In genomic region chr4:6596321-6596720, GRCm38 (mm10) we compare ENCODE assay signal across 15 mouse cellular contexts.
DNase-seq lines count a peak whose midpoint lies in the region.
"Had no signal": no experiment of that assay in that cellular context is flagged by ENCODE, and none has a peak within 500 bp of the region (broad histone marks: within the 10 kb centered on the region; RNA-seq: fewer than 3 reads in every experiment).

No protein-coding gene starts in this region.

- DNase-seq in adrenal gland, postnatal 14 days: peak; percentile 5
- DNase-seq in adrenal gland, postnatal 10 days: no peak
- DNase-seq in gastrocnemius, postnatal 25 days: peak; percentile 13
- DNase-seq in gastrocnemius, postnatal 10 days: no peak
- peak; percentile 43 for DNase-seq in fibroblast of lung, adult 2 months (ENCODE audit: low read depth)
- DNase-seq in cerebellum, adult 9-10 months: no peak
- DNase-seq: adrenal gland, postnatal 36 days; cerebellum, adult 18-20 months; cerebellum, adult 9-11 months; cerebellum, postnatal 25 days; heart, adult 2 months; heart, postnatal 14 days; heart, postnatal 4 days; kidney, adult 18-20 months; kidney, adult 9 months had no signal

Comparison
In these comparisons a context has a peak if more than half of its experiments do, and no peak if none do; other contexts are left out.
1. DNase-seq: peak in adrenal gland, postnatal 14 days (single experiment), gastrocnemius, postnatal 25 days (single experiment) and fibroblast of lung, adult 2 months (single experiment); none in adrenal gland, postnatal 10 days (single experiment), gastrocnemius, postnatal 10 days (single experiment) and cerebellum, adult 9-10 months (single experiment).